Mouse (Mus musculus): Measurements from ENCODE around the gene Saa1.

DNA sequence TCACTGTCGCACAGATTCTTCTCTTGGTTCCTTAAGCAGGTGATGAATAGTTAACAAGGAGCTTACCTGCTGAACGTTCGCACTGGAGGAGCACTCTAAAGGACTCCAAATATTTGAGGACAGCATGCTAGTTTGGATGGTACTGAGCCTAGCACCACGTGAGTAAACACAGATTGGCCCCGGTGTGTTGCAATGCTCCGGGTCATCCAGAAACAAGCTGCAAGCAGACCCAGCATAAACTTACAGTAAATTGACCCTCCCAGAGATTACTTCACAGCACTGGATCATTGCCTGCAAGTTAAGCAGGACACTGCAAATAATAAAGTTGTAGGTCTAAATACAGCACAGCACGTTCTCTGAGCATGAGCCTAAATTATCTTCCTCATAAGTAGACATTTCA lies 23.3 kb downstream of the Saa1 start:
- TF ChIP-seq TAL1 (IDR thresholded peaks at IDR 0.05; ENCODE audit: low read length) (no peak), GATA1 (IDR thresholded peaks at IDR 0.05; ENCODE audit: low read length) (no peak)
